Mouse (Mus musculus): ENCODE results near the gene Knl1. TPM values are rescaled to one million over a fixed set of nuclear protein-coding genes. Genes with fewer than 3 reads are reported as not detected.

The Knl1 gene
- total RNA-seq, 2 experiments from 2014 or later: 0.44 to 0.79 TPM

DNA sequence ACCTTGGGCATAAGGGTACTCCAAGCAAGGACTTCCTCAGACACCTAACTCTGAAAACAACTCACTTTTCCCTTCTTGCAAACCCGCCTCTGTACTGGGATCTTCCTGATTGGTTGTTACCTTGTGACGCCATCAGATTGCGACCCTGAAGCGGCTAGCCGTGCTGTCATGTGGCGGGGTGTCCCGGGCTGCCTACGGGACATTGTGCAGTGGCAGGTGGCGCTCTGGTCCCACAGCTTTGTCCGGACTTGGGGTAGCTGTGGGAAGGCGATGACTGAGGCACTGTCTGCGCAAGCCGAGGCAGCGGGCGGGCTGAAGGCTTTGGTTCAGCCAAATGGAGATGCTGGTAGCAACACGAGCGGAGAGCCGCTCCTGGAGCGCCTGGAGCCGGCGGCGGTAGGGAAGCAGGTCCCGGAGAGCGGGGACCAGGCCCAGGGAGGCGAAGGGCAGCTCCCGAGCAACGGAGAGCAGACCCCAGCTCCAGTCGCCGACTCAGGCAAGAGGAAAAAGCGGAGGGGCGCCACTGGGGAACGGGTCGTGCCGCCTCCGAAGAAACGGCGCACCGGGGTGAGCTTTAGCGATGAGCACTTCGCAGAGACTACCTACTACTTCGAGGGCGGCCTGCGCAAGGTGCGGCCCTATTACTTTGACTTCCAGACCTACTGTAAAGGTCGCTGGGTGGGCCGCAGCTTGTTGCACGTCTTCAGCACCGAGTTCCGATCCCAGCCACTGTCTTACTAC, 12.1 kb upstream of the Knl1 start, which contains the start of gene Rpusd2:
Rpusd2 (plus strand) TSS at position 135 of the 741 bp plus-strand sequence.
- peak; percentile 80 to 88 for DNase-seq
- intact Hi-C loops (cut with DNase I): loop anchor here (5.0 to 10.0 kb wide), 2 partner anchors 152 to 250 kb away; partner anchors contain the start of gene Vps18

DNA sequence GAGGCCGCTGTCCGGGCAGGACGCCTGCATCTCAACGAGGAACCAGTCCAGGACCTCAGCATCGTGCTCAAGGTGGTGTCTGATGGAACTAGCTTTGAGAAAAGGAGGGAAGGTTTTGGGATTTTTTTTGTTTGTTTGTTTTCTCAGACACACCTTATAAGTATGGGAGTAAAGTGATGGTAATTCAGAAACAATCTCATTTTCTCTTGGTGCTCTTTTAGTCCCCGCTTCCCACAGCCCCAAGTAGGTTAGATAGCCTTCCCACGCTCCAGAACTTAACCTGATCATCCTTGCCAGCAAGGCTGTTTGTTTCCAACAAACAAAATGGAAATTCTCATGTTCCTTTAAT, 11.5 kb upstream of the Knl1 start:
- intact Hi-C loops (cut with DNase I): loop anchor here (5.0 to 10.0 kb wide), 2 partner anchors 152 to 249 kb away; partner anchors contain the start of gene Vps18
- DNase-seq: no peak

DNA sequence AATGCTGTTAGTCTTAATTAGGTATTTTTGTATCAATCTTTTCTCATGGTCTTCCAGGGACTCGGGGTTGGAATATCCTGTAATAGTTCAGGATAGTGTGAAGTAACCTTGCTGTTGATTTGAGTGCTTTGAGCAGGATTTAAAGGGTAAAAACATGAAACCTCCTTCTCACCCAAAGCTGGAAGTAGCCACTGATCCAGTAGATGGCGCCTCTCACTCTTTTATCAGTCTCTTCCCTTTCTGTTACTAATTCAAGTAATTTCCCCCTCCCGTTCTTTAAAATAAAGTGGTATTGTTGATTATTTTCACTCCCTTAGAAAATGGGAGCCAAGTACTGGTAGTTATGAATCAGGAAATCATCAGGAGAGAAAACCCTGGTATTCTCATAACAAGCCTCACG, 6.0 kb upstream of the Knl1 start:
- intact Hi-C loops (cut with DNase I): no loop called here

DNA sequence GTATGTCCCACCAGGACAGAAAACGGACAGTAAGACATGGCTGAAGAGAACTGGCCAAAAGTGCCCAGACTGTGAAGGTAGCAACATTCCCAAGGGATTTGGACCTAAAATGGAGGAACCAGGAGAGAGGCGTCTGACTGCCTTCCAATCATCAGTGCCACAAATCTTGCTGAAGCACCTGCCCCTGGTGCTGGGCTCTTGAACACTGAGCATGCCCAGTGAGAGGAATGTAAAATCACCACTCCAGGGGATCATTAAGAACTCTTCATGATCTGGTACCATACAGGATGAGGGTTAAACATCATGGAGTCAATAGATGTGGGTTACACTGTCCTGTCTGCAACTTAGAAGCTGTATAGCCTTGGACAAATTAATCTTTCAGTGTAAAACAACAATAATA, 1.8 kb upstream of the Knl1 start:
- intact Hi-C loops (cut with DNase I): no loop called here
- no peak for DNase-seq

More for the DNA sequence above, 6.0 kb upstream of the Knl1 start:
- no peak for DNase-seq

DNA sequence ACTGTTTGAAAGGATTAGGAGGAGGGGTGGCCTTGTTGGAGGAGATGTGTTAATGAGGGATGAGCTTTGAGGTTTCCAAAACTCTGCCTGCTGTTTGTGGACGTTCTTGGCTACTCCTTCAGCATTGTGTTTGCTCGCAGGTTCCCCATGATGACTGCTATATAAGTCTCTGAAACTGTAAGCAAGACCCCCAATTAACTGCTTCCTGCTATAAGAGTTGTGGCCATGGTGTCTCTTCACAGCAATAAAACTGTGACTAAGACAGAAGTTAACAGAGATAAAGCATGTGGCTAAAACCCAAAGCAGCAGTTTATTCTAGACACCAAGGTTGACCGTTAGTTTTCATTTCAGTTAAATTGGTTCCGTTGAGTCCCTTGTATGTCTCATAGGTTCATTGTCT, 930 bp downstream of the Knl1 start:
- no peak for DNase-seq
- intact Hi-C loops (cut with DNase I): no loop called here

DNA sequence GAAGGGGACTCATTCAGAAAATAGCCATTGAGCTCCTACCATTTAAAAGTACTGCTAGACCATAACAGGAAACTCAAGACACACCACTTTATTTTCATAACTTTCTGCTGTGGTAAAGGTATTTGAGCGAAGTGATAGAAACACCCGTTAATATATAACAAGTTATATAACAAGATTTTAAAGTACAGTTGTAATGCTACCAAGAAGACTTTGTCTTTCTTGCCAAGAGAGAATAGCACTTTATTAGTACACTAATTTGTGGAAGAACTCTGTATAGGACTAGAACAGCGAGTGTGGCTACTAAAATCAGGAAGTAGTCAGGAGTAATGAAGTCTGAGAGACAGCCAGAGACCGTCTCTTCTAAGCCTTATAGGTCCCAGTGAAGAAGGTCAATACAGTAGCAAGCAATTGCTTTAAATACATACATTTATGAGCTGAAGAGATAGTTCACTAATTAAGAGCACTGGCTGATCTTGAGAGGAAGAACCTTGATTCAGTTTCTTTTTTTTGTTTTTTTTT, 3.3 kb downstream of the Knl1 start:
- DNase-seq: no peak
- intact Hi-C loops (cut with DNase I): no loop called here

DNA sequence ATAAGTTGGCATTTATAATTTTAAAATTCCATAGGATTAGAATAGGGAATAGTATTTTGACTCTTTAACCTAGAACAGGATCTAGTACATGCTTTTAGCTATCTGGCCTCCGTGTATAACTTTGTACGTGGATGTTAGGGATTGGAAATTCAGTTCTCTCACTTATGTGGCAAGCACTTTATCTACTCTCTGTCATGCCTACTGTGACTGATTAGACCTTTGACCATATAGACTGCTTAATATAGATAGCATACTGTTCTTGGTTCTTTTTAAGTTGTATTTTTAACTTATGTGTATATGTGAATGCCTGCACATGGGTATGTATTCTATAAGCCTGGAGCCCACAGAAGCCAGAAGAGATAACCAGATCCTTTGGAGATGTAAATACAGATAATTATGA, 13.2 kb downstream of the Knl1 start:
- intact Hi-C loops (cut with DNase I): no loop called here
- no peak for DNase-seq

DNA sequence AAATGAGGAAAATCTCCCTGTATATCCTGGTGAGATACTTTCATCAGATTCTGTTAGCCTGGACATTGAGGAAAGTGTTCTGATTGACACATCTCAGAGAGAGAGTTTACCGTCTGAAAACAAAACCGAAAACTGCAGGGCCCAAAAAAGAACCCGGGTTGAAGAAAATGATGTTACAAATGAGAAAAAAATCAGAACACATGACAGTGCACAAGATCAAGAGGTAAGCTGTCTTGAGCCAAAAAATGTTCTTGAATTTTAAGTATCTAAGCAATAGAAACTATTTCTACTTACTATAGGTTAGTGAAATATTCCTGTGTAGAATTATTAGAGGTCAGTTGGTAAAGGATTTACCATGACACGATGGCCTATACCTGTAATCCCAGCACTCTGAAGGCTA, 25.5 kb downstream of the Knl1 start:
- intact Hi-C loops (cut with DNase I): no loop called here
- DNase-seq: no peak

DNA sequence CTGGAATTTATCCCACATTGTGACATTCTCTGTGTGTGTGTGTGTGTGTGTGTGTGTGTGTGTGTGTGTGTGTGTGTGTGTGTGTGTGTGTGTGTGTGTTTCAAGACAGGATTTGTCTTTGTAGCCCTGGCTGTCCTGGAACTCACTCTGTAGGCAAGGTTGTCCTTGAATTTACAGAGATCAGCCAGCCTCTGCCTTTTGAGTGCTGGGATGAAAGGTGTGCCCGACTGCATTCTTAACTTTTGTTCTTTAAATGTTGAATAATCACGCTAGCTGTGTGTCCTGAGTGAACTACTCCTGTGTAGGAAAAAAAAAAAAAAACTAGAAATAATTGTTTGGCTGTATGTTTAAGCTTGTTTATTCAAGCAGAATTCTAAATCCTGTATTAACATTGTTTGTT, 39.2 kb downstream of the Knl1 start:
- DNase-seq: no peak
- intact Hi-C loops (cut with DNase I): no loop called here

DNA sequence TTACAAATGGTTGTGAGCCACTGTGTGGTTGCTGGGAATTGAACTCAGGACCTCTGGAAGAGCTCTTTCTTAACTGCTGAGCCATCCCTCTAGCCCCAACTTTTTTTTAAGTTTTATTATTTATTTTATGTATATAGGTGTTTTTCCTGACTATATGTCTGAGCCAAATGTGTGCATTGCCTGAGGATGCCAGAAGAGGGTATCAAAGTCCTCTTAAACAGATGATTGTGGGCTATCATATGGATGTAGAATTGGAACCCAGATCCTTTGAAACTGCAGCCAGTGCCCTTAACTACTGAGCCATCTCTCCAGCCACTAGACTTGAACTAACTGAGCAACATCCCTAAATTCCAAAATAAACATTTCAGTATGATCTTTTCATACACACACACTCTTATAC, 54.6 kb downstream of the Knl1 start:
- intact Hi-C loops (cut with DNase I): loop anchor here (5.0 kb wide), 1 partner anchor 86 kb away; no protein-coding TSS in a partner anchor
- DNase-seq: no peak

DNA sequence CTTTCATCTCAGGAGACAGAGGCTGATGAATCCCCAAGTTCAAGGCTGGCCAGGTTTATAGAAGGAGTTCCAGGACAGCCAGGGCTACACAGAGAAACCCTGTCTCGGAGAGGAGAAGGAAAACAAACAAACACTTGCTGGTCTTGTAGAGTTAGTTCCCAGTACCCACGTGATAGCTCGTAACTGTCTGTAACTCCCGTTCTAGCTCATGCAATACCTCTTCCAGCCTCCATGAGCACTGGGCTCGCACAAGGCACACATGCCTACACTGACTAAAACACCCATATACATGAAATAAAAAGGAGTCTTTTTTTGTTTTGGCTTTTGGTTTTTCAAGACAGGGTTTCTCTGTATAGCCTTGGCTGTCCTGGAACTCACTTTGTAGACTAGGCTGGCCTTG, 59.7 kb downstream of the Knl1 start:
- intact Hi-C loops (cut with DNase I): no loop called here

DNA sequence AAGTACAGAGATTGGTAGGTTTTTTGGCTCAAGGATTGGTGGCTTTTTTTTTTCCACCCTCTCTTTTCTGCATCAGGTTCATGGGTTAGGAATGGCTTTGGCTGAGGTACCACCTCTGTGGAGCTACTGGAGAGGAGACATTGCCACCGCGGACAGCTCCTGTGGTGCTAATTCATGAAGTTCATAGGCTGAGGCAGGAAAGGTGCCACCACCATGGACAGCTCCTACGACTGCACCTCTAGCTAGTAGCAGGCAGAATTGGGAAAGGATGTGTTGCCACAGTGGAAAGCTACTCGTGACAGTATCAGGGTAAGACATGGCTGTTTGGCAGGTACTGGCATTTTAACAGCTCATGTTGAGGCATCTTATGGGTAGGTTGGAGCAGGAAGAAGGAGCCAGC, 61.6 kb downstream of the Knl1 start:
- intact Hi-C loops (cut with DNase I): no loop called here
- DNase-seq: no peak

More for the DNA sequence above, 59.7 kb downstream of the Knl1 start:
- DNase-seq: no peak

DNA sequence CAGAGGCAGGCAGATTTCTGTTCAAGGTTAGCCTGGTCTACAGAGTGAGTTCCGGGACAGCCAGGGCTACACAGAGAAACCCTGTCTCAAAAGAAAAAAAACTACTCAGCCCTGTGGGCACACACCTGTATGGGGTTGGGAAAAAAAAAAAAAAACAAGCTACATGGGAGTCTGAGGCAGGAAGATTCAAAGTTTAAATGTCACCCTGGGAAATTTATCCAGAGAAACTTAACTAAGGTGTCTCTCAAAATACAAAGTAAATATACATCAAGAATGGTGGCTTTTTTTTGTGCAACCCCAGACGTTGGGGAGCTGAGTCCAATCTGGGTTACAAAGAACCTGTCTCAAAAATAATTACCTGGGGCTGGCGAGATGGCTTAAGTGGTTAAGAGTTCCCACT, 64.1 kb downstream of the Knl1 start:
- no peak for DNase-seq
- intact Hi-C loops (cut with DNase I): loop anchor here (5.0 kb wide), 1 partner anchor 56 kb away; the partner anchor contains the start of gene Gchfr

DNA sequence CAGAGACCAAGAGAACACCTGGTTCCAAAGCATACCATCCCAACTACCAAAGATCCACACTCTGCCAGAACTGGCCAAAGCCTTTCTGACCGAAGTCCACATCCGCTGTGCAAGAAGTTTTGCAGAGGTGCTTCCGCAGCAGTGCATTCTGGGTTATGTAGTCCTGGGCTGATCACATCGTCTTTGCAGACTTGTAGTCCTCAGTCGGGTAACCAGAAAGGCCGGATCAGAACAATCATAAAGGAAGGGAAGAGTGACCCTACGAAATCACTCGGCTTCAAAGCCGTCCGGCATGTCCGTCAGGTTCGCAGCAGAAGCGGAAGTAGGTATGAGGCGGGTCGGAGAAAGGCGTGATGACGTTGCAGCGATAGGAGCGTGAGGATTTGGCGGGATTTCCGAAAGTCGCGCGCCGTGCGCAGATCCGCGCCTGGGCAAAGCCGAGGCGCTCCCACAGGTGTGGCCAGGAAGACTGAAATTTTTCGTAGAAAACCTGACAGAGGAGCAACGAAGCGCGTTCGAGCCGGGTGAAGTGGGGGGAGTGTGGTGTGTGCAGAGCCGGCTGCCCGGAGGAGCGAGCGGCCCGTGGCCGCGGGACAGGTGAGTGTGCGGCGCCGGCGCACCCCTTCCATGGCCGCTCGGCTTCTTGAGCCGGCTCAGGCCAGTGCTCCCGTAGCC, 65.7 kb downstream of the Knl1 start, which contains the start of gene Rad51:
Rad51 (plus strand) TSS at position 356 of the 675 bp plus-strand sequence.
- DNase-seq: peak; percentile 75 to 85
- intact Hi-C loops (cut with DNase I): loop anchor here (5.0 kb wide), 1 partner anchor 55 kb away; the partner anchor contains the start of gene Gchfr

DNA sequence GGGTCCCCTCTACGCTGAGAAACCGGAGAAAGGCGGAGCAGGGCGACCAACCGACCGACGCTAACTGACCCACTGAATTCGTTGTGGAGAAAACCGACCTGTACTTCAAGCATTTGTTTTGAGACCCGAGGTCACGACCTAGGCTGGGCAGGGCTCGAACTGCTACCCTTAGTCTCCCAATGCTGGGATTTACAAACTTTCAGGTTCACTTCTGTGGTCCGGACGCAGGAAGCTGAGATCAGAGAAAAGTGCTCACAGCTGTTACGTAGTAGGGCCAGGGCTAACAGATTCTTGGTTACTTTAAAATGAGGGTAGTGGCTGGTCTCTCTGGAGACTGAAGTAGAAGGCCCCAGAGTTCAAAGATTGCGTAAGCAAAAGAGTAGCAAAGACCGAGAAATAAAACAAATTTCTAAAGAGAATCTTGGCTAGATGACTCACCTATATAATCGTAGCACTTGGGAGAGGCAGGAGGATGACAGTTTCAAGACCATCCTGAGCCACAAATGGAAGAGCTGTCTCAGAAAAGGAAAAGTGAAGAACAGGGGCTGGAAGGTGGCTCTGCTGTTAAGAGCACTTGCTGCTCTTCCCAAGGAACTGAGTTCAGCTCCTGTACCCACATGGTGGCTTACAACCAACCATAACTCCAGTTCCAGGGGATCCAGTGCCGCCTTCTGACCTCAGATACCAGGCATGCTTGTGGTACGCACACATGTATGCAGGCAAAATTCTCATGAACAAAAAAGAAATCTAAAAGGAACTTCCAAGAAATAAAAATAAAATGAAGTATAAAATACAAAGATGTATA, 66.4 kb downstream of the Knl1 start:
- intact Hi-C loops (cut with DNase I): loop anchor here (5.0 kb wide), 1 partner anchor 54 kb away; the partner anchor contains the start of gene Gchfr
- DNase-seq: no peak

DNA sequence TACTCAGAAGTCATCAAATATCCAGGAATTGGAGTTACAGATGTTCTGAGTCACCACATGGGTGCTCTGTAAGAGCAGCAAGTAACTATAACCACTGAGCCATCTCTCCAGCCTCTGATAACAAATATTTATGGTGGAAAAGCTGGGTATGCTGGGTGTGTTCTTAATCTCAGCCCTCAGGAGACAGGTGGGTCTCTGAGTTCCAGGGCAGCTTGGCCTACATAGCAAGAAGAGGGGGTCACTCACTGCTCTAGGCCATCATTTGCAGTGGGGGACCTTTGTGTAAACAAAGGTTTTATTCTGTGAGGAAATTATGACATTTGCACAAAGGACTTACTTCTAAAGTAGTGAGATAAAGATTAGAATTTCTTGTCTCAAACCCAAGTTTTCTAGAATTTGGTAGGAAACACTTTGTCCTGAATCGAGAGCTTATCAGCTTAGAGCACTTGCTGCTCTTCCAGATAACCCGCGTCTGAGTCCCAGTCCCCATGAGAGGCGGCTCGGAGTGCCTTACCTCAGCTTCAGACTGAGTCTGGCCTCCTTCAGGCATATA, 89.5 kb downstream of the Knl1 start:
- intact Hi-C loops (cut with DNase I): no loop called here
- DNase-seq: no peak

DNA sequence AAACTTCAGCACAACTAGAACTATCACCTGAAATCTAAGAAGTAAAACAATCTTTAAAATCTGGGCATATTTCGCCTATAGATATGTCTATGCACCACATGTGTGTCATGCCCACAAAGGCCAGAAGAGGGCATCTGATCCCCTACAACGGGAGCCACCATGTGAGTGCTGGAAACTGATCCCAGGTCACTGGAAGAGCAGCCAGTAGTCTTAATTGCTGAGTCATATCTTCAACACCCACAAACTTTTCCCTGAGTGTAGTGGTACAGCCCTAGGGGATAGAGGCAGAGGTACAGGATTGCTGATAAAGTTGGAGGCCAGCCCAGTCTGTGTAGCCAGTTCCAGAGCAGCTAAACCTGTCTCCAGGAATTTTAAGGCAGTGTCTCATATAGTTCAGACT, 98.3 kb downstream of the Knl1 start:
- no peak for DNase-seq
- intact Hi-C loops (cut with DNase I): no loop called here

DNA sequence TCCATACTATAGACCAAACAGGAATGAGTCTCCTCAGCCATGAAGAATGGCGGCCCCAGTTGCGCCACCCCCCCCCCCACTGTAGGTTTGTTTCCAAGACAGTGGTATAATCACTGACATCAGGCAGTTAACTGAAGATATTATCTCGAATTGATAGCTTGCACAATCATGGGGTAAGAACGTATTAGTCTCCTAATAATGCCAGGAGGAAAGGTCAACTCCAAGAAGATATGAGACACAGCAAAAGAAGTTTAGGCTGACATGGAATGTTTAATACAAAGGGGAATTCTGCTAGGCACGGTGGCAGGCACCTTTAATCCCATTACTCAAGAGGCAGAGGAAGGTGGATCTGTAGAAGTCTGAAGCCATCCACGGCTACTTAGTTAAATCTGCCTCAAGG, 99.5 kb downstream of the Knl1 start:
- intact Hi-C loops (cut with DNase I): no loop called here
- no peak for DNase-seq

DNA sequence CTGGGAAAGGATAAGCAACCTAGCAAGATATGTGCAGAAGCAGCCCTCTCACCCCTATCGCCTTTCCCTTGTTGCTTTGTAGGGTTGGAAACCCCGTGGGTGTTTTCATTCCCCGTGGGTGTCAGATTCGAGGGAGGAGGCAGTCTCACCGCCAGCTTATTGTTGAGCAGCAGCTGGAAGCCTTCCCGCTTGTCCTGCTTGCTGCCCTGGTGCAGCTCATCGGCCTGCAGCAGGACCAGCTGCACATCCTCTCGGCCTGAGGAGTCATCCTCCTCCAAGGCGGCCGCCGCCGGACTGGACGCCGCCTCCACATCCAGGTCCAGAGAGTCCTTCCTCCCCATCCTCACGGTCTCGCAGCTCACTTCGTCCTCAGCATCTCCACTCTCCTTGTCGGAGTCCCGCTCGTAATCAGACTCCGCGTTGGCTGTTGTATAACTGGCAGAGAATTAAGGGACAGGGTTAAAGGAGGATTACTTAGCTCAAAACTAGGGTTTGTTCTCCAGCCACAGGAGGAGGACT, 100.3 kb downstream of the Knl1 start:
- intact Hi-C loops (cut with DNase I): no loop called here

DNA sequence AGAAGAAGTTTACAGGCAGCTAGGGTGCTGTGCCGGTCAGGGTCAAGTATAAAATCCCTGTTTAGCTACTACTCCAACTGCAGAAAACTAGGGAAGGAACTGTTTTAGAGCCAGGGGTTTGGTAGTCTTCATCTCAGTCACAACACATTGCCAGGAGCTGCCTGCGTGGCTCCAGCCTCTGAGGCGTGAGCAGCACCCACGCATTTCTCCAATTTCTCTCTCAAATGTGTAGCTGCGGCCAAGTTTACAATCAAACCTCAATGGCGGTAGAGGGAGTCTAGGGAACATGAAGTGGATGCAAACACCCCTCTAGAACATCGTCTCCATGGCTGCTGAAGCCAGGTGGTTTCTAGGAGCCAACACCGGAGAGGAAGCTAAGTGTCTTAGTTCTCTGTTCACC, 100.9 kb downstream of the Knl1 start:
- intact Hi-C loops (cut with DNase I): no loop called here
- no peak for DNase-seq

More for the DNA sequence above, 100.3 kb downstream of the Knl1 start:
- DNase-seq: no peak

Data from gastrocnemius, postnatal 36 days (tissue).